Mouse (Mus musculus): ENCODE measurements around the gene Col25a1. TPM values are rescaled to one million over a fixed set of nuclear protein-coding genes. Genes with fewer than 3 reads are reported as not detected.

Col25a1 gene
- polyA plus RNA-seq, 1 experiment from 2014 or later: 3.6 TPM

DNA sequence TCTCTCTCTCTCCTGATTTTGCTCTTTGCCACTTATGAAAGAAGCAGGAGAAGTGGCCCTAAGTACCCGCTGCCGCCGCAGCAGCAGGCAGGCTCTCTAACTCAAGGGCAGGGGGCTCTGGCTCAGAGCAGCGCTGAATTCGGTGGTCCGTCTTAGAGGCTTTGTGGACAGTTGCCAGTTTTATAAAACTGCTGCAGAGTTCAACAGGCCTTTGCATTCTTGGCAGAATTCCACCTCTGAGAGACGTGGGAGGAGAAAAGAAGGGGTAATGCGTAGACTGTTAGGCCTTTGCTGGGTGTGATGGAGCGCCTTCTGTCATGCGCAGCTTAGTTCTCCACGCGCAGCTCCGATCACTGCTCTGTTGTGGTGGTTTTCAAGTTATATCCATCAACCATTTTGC, 206.6 kb downstream of the Col25a1 start:
- Histone ChIP-seq H3K4me2 (peak overlapping the region; percentile 37), H3K27me3 (replicated peaks) (no peaks in the 10 kb centered on the region), H3K4me1 (peaks cover 3% of the 10 kb centered on the region; the same call in 1 of the 2 replicates), H3K9me3 (no peaks in the 10 kb centered on the region), H3K27ac (peak overlapping the region; percentile 67), H3K9ac (no peak overlapping the region), H3K4me3 (replicated peaks) (no peak overlapping the region), H3K36me3 (no peaks in the 10 kb centered on the region)
- peak; percentile 84 for ATAC-seq (ENCODE audit: insufficient read depth, low FRiP score, low read depth)
- WGBS: 33% methylated on average over 13 of the region's 13 CpGs

DNA sequence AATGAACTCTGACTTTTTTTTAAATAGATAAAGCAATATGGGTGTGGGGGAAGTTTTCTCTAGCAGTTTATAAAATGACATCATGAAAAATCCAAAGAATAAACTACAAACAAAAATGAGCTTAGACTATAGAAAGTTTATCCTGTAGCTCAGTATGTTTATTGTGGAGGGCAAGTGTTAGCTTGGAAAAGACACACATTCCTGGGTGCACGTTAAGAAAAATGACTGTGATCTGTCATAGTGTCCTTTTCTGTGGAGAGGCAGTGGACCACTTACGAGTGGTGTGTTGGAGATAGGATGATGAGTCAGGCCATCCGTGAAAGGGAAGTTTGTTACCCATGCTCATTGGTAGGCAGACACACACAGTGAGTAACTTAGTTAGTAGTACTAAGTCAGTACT, 207.1 kb downstream of the Col25a1 start:
- Histone ChIP-seq H3K4me3 (replicated peaks) (no peak overlapping the region), H3K36me3 (no peaks in the 10 kb centered on the region), H3K4me2 (no peak overlapping the region), H3K27me3 (replicated peaks) (no peaks in the 10 kb centered on the region), H3K4me1 (peaks cover 3% of the 10 kb centered on the region; the same call in 1 of the 2 replicates), H3K9ac (no peak overlapping the region), H3K9me3 (no peaks in the 10 kb centered on the region), H3K27ac (no peak overlapping the region)
- WGBS: 28% methylated on average over 3 of the region's 3 CpGs
- no peak for ATAC-seq (ENCODE audit: insufficient read depth, low FRiP score, low read depth)

DNA sequence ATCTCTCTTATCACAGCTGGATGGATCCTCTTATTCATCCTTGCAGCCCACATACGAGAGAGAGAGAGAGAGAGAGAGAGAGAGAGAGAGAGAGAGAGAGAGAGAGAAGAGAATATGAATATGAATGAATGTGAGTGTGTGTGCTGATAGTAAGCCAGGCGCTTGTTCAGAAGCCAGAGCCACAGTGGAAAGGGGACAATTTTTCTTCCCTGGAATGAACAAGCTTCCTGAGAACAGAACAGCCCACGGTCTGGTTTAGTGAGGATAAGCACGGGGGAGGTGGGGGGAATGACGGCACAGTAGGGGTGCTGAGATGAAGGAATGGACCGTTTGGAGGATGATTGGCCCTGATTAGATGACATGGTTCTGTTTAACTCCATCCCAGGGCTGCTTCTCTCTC, 218.9 kb downstream of the Col25a1 start:
- H3K9ac ChIP-seq: no peak overlapping the region
- H3K9me3 ChIP-seq: no peaks in the 10 kb centered on the region
- ATAC-seq (ENCODE audit: insufficient read depth, low FRiP score, low read depth): no peak
- no peaks in the 10 kb centered on the region for H3K27me3 ChIP-seq (replicated peaks)
- no peak overlapping the region for H3K4me2 ChIP-seq
- H3K27ac ChIP-seq: no peak overlapping the region
- H3K4me3 ChIP-seq (replicated peaks): no peak overlapping the region
- WGBS: 66% methylated on average over 6 of the region's 6 CpGs
- no peaks in the 10 kb centered on the region for H3K4me1 ChIP-seq
- no peaks in the 10 kb centered on the region for H3K36me3 ChIP-seq

DNA sequence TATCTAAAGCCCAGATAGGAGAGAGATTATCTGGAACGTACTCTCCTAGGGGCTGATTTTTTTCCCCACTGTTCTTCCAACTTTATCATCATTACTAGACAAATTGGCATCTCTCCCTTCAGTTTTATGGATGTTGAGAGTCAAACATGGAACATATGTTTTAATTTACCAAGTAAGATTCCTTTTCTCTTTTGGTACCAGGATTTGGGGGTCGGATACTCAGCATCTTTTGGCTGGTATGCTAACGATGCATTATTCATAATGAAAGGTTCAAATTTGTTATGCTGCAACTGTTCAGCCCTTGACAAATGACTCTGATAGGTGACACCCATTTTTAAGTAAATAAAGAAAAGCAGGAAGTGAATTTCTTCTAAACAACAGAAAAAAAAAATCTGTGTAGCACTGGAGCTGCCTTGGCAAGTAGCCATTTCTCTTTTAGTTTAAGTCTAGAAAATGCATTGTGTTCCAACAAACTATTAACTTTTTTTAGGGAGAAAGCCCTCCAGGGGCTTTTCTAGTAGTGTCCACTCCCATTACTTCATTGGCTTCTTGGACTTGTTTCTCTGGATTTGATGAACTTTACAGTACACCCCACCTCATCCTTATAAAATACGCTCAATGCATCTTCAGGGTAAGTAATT, 223.2 kb downstream of the Col25a1 start:
- 61% methylated on average over 4 of the region's 4 CpGs for WGBS
- no peak overlapping the region for H3K4me3 ChIP-seq (replicated peaks)
- H3K27ac ChIP-seq: no peak overlapping the region
- H3K9me3 ChIP-seq: no peaks in the 10 kb centered on the region
- H3K4me2 ChIP-seq: no peak overlapping the region
- ATAC-seq (ENCODE audit: insufficient read depth, low FRiP score, low read depth): no peak
- no peaks in the 10 kb centered on the region for H3K4me1 ChIP-seq
- no peaks in the 10 kb centered on the region for H3K36me3 ChIP-seq
- H3K27me3 ChIP-seq (replicated peaks): no peaks in the 10 kb centered on the region
- H3K9ac ChIP-seq: no peak overlapping the region

DNA sequence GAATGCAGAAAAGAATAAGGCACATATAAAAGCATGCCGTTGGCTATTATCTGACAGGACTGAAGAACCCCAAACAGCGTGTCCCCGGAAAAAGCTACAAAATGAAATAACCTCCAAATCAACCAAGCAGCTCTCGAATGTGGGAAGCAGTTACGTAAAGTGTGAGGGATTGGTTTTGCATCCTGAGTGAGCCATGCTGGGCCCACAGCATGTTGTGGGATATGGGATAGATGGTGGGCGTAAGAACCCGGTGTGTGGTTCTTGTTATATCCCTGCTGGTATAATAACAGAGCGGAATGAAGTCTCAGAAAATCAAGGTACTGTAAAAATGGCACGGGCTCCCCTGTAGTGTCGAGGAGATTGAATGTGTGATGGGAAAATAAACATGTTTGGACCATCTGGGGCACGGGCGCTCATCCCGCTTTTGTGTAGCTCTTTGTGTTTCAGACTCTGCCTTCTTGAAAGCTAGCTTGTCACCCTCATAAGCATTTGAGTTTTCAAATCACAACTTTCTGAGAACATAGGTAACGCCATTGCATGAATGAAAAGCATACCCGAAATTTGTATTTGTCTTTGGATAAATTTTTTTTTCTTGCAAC, 225.4 kb downstream of the Col25a1 start:
- Histone ChIP-seq H3K36me3 (no peaks in the 10 kb centered on the region), H3K4me2 (no peak overlapping the region), H3K27me3 (replicated peaks) (no peaks in the 10 kb centered on the region), H3K9ac (no peak overlapping the region), H3K4me3 (replicated peaks) (no peak overlapping the region), H3K27ac (no peak overlapping the region), H3K9me3 (no peaks in the 10 kb centered on the region), H3K4me1 (no peaks in the 10 kb centered on the region)
- no peak for ATAC-seq (ENCODE audit: insufficient read depth, low FRiP score, low read depth)
- 89% methylated on average over 15 of the region's 15 CpGs for WGBS

DNA sequence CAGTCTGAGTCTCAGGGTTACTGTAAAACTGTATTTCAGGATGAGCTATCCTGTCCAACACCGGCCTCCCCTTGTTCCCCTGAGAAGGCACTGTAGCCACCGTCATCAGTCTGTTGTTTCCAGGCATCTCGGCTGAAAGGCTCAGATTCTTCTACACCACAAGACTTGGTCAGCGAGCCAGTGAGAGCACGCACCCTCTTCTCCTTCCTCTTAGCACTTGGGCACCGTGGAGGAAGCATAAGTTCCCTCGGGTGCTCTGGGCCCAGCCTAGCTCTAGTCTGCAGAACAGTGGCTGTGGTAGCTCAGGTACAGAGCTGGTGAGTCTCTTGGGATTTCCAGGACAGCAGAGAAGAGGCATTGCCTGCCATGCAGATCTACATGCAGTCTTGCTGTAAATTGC, 229.5 kb downstream of the Col25a1 start:
- Histone ChIP-seq H3K4me1 (no peaks in the 10 kb centered on the region), H3K9ac (no peak overlapping the region), H3K9me3 (no peaks in the 10 kb centered on the region), H3K4me3 (replicated peaks) (no peak overlapping the region), H3K36me3 (no peaks in the 10 kb centered on the region), H3K4me2 (no peak overlapping the region), H3K27ac (no peak overlapping the region), H3K27me3 (replicated peaks) (no peaks in the 10 kb centered on the region)
- 73% methylated on average over 7 of the region's 7 CpGs for WGBS
- ATAC-seq (ENCODE audit: insufficient read depth, low FRiP score, low read depth): no peak

DNA sequence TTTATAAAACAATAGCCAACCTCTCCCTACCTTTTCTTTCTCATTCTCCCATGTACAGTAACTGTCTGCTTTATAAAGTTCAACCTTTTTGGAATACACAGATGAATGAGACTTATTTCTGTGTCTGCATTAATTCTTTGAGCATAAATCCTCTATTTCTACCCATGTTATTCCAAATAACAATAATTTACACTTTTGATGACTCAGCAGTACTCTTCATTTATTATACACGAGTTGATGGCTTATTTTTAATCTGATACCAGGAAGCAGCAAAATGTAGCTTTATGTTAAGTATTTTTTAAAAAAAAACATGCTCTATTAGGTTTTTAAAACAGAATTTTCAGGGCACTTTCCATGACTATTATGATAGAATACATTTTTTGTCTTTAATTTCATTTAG, 230.6 kb downstream of the Col25a1 start:
- H3K9ac ChIP-seq: no peak overlapping the region
- H3K27me3 ChIP-seq (replicated peaks): no peaks in the 10 kb centered on the region
- H3K27ac ChIP-seq: no peak overlapping the region
- H3K4me3 ChIP-seq (replicated peaks): no peak overlapping the region
- no peak overlapping the region for H3K4me2 ChIP-seq
- ATAC-seq (ENCODE audit: insufficient read depth, low FRiP score, low read depth): no peak
- 54% methylated on average over 1 of the region's 1 CpGs for WGBS
- H3K9me3 ChIP-seq: no peaks in the 10 kb centered on the region
- no peaks in the 10 kb centered on the region for H3K4me1 ChIP-seq
- H3K36me3 ChIP-seq: no peaks in the 10 kb centered on the region

DNA sequence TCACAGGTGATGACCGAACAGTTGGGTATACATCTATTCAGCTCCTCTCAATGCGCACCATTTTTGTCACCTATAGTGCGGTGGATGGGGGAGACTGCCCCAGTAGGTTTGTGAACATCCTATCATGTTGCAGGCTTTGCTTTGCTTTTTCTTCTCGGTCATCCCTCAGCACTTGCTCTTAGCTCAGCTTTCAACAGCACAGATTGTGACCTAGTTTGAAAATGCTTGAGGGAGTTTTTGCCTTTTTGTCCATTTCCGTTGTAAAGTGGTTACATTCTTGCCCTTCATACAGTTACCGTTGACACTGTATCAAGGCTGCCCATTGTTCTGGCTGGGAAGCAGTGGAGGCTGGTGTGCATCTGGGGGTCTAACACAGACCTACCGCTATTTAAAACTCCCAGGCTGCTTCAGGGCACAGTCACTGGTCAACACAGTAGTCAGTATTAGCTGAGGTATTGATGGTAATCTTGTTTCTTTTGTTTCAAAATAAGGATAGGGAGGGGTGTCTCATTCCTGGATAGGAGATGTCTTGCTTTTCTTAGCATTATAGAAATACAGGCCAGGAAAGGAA, 231.6 kb downstream of the Col25a1 start:
- WGBS: 79% methylated on average over 7 of the region's 7 CpGs
- no peak for ATAC-seq (ENCODE audit: insufficient read depth, low FRiP score, low read depth)

DNA sequence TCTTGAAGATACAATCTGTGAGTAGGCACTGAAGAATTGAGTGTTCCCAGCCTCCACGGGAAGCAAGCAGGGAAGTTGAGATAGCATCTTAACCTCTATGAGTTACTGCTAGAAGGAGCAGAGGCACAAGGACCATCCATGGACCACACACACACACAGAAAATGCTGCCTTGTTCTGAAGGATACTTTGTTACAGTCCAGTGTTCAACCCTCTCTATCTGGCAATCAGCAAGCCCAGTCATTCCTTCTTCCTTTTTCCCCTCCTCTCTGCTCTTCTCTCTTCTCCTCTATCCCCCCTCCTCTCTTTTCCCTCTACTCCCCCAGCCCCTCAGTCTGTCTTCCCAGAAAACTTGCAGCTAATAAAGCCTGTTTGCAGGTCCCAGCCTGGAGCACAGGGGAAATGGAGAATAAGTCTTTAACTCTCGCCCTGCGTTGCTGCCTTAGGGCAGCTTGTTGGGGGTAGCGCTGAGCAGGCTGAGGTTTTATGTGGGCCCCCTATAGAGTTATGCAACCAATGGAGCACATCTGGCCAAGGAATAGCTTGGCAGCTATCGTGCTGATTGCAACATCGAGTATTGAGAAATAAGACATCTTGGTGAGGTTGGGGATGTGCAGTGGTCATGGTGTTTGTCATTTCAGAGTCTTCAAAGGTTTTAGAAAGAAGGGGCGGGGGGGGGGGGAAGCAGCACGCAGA, 235.8 kb downstream of the Col25a1 start:
- H3K4me3 ChIP-seq (replicated peaks): no peak overlapping the region
- no peaks in the 10 kb centered on the region for H3K4me1 ChIP-seq
- no peaks in the 10 kb centered on the region for H3K36me3 ChIP-seq
- H3K27ac ChIP-seq: no peak overlapping the region
- no peak for ATAC-seq (ENCODE audit: insufficient read depth, low FRiP score, low read depth)
- H3K9me3 ChIP-seq: no peaks in the 10 kb centered on the region
- WGBS: 61% methylated on average over 8 of the region's 8 CpGs
- no peak overlapping the region for H3K9ac ChIP-seq
- no peaks in the 10 kb centered on the region for H3K27me3 ChIP-seq (replicated peaks)
- no peak overlapping the region for H3K4me2 ChIP-seq

More for the DNA sequence above, 231.6 kb downstream of the Col25a1 start:
- no peak overlapping the region for H3K4me3 ChIP-seq (replicated peaks)
- H3K27ac ChIP-seq: no peak overlapping the region
- no peaks in the 10 kb centered on the region for H3K9me3 ChIP-seq
- H3K4me2 ChIP-seq: no peak overlapping the region
- H3K27me3 ChIP-seq (replicated peaks): no peaks in the 10 kb centered on the region
- H3K4me1 ChIP-seq: no peaks in the 10 kb centered on the region
- H3K36me3 ChIP-seq: no peaks in the 10 kb centered on the region
- no peak overlapping the region for H3K9ac ChIP-seq

DNA sequence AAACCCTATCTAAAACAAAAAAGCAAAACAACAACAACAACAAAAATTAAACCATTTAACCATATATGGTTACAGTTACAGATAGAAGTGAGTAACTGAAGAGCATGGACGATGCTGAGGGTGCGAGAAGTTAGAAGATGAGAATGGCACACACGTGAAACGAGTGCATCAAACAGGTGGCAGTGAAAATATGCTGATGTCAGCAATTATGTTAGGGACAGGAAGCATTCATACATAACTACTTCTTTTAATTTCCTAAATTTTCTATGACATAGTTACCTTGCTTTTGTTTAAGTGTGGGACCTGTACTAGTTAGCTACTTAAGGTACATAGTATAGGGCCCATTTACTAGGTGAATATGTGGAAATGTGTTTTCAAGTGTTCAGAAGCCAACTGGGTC, 237.1 kb downstream of the Col25a1 start:
- no peaks in the 10 kb centered on the region for H3K4me1 ChIP-seq
- no peak overlapping the region for H3K4me3 ChIP-seq (replicated peaks)
- H3K27ac ChIP-seq: no peak overlapping the region
- H3K36me3 ChIP-seq: no peaks in the 10 kb centered on the region
- 91% methylated on average over 4 of the region's 4 CpGs for WGBS
- no peak overlapping the region for H3K9ac ChIP-seq
- H3K9me3 ChIP-seq: no peaks in the 10 kb centered on the region
- no peaks in the 10 kb centered on the region for H3K27me3 ChIP-seq (replicated peaks)
- H3K4me2 ChIP-seq: no peak overlapping the region
- ATAC-seq (ENCODE audit: insufficient read depth, low FRiP score, low read depth): no peak

DNA sequence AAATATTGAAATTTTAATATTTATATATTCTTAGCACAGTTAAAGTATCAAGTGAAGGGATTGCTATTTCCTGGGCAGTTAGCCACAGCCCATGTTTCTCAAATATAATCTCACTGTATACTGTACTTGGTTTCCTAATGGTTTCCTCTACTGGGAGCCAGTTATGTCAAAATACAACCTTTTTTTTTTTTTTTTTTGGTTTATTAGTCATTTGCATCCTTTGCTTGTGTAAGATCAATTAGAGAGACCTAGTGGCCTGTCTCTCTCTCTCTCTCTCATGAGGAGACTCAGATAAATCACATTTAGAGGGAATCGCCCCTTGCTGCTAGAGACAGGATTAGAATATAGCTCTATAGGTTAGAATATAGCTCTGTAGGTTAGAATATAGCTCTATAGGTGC, 237.8 kb downstream of the Col25a1 start:
- Histone ChIP-seq H3K4me3 (replicated peaks) (no peak overlapping the region), H3K4me1 (no peaks in the 10 kb centered on the region), H3K27ac (no peak overlapping the region), H3K36me3 (no peaks in the 10 kb centered on the region), H3K27me3 (replicated peaks) (no peaks in the 10 kb centered on the region), H3K9ac (no peak overlapping the region), H3K4me2 (no peak overlapping the region), H3K9me3 (no peaks in the 10 kb centered on the region)
- WGBS: 85% methylated on average over 1 of the region's 1 CpGs
- no peak for ATAC-seq (ENCODE audit: insufficient read depth, low FRiP score, low read depth)

DNA sequence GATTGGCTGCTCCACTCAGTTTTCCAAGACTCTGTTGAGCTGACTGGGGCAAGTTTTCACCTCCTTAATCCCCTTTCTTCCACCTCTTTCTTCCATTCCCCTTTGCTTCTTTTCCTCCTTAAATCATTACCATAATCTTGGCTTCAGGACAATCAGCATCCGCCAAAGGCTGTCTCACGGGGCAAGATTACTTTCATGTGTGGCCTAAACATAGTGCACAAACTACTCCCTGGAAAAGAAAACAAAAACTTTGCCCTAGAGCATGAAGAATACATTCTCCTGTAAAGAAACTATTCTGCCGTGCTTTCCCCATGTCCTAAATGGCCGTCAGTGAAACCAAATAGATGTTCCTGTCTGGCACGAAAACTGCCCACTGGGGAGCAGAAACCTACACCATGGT, 238.9 kb downstream of the Col25a1 start:
- no peak overlapping the region for H3K9ac ChIP-seq
- no peaks in the 10 kb centered on the region for H3K36me3 ChIP-seq
- 74% methylated on average over 5 of the region's 5 CpGs for WGBS
- H3K27ac ChIP-seq: no peak overlapping the region
- H3K27me3 ChIP-seq (replicated peaks): no peaks in the 10 kb centered on the region
- H3K4me1 ChIP-seq: no peaks in the 10 kb centered on the region
- no peak overlapping the region for H3K4me3 ChIP-seq (replicated peaks)
- ATAC-seq (ENCODE audit: insufficient read depth, low FRiP score, low read depth): no peak
- no peak overlapping the region for H3K4me2 ChIP-seq
- no peaks in the 10 kb centered on the region for H3K9me3 ChIP-seq
